Mouse (Mus musculus) CH12.LX (cell line): Measurements from ENCODE around the gene Sparcl1. TPM values are rescaled to one million over a fixed set of nuclear protein-coding genes. Genes with fewer than 3 reads are reported as not detected.

Experiments
- DNase-seq: peaks from one replicate; pipeline ENCODE4 v3.0.0-alpha.2; 2013; ENCODE audit errors: extremely low read depth
- H3K27ac ChIP-seq: 2 replicates; pipeline ENCODE4 v1.5.1; 2012; ENCODE audit warnings: low read depth, mild to moderate bottlenecking, control low read depth, moderate library complexity; ENCODE audit not compliant: insufficient read depth
- H3K27me3 ChIP-seq: replicated peaks from 2 replicates; pipeline ENCODE3; 2012; ENCODE audit warnings: inconsistent platforms
- H3K36me3 ChIP-seq, 2 experiments: replicated peaks in 1 of 2; 2 replicates each; pipeline versions ENCODE3 to v1.6.1; 2012; ENCODE audit warnings: inconsistent platforms in 1 of 2, low read length in 1 of 2, mild to moderate bottlenecking in 1 of 2, mixed read lengths in 1 of 2, moderate library complexity in 1 of 2; ENCODE audit not compliant: control insufficient read depth in 1 of 2, insufficient read depth in 1 of 2
- H3K4me1 ChIP-seq, 2 experiments: 2 replicates each; pipeline ENCODE4 v1.6.1; 2012; ENCODE audit warnings: inconsistent platforms in 1 of 2, moderate library complexity in 1 of 2; ENCODE audit not compliant: insufficient read depth in 2 of 2, control insufficient read depth in 1 of 2
- H3K4me2 ChIP-seq: 2 replicates; pipeline ENCODE4 v1.6.1; 2012; ENCODE audit warnings: low read depth, mild to moderate bottlenecking, control low read depth; ENCODE audit not compliant: poor library complexity, insufficient read depth, severe bottlenecking
- H3K4me3 ChIP-seq, 3 experiments: fragments of 150-350 bp in 1 of 3; sonication (generic) in 1 of 3; replicated peaks in 1 of 3; 2 replicates each; pipeline versions ENCODE3 to v1.5.1; 2011 to 2012; ENCODE audit warnings: low read depth in 2 of 3, low read length in 2 of 3, mild to moderate bottlenecking in 2 of 3, moderate library complexity in 2 of 3, control low read depth in 1 of 3, improper control_type of control experiment in 1 of 3, inconsistent platforms in 1 of 3, mixed read lengths in 1 of 3; ENCODE audit not compliant: poor library complexity in 1 of 3
- H3K79me2 ChIP-seq: replicated peaks from 2 replicates; pipeline ENCODE4 v1.6.1; 2012; ENCODE audit warnings: mild to moderate bottlenecking, moderate library complexity; ENCODE audit not compliant: control insufficient read depth, poor library complexity, insufficient read depth, severe bottlenecking; ENCODE audit errors: extremely low read depth
- H3K9ac ChIP-seq: 2 replicates; pipeline ENCODE4 v1.6.1; 2012; ENCODE audit warnings: low read depth, mild to moderate bottlenecking, control low read depth, moderate library complexity; ENCODE audit not compliant: insufficient read depth
- H3K9me3 ChIP-seq: replicated peaks from 2 replicates; pipeline ENCODE3; 2012; ENCODE audit warnings: low read length, inconsistent platforms, mixed read lengths
- EP300 ChIP-seq: IDR thresholded peaks from 2 replicates; pipeline ENCODE4 v1.6.1; 2011; ENCODE audit warnings: low read length, improper control_type of control experiment
- IRF4 ChIP-seq: IDR thresholded peaks from 2 replicates; pipeline ENCODE4 v1.6.1; 2014; ENCODE audit warnings: low read depth, mild to moderate bottlenecking, inconsistent platforms, low read length, improper control_type of control experiment
- JUND ChIP-seq: conservative IDR thresholded peaks from 2 replicates; pipeline ENCODE4 v1.6.1; 2011; ENCODE audit warnings: low read depth, low read length, improper control_type of control experiment
- MAFK ChIP-seq: IDR thresholded peaks from 2 replicates; pipeline ENCODE4 v1.6.1; 2011; ENCODE audit warnings: low read length, improper control_type of control experiment; ENCODE audit not compliant: insufficient replicate concordance
- MAX ChIP-seq: IDR thresholded peaks from 2 replicates; pipeline ENCODE4 v1.6.1; 2011; ENCODE audit warnings: low read length, improper control_type of control experiment
- MXI1 ChIP-seq: IDR thresholded peaks from 2 replicates; pipeline ENCODE4 v1.6.1; 2011; ENCODE audit warnings: mild to moderate bottlenecking, low read depth, low read length, improper control_type of control experiment
- MYC ChIP-seq: IDR thresholded peaks from 2 replicates; pipeline ENCODE4 v1.6.1; 2011; ENCODE audit warnings: low read depth, mild to moderate bottlenecking, improper control_type of control experiment, low read length
- NELFE ChIP-seq: IDR thresholded peaks from 2 replicates; pipeline ENCODE4 v1.6.1; 2011; ENCODE audit warnings: low read depth, low read length, improper control_type of control experiment
- PAX5 ChIP-seq: IDR thresholded peaks from 2 replicates; pipeline ENCODE4 v1.6.1; 2012; ENCODE audit warnings: low read length, inconsistent platforms, mixed read lengths
- POLR2A ChIP-seq: IDR thresholded peaks from 2 replicates; pipeline ENCODE4 v1.6.1; 2011; ENCODE audit warnings: low read depth, mild to moderate bottlenecking, improper control_type of control experiment, low read length
- RAD21 ChIP-seq: IDR thresholded peaks from 2 replicates; pipeline ENCODE4 v1.6.1; 2011; ENCODE audit warnings: low read depth, mild to moderate bottlenecking, low read length, improper control_type of control experiment, moderate library complexity
- RCOR1 ChIP-seq: conservative IDR thresholded peaks from 2 replicates; pipeline ENCODE4 v1.6.1; 2012; ENCODE audit warnings: low read depth, mild to moderate bottlenecking, inconsistent platforms, low read length, improper control_type of control experiment
- SIN3A ChIP-seq: IDR thresholded peaks from 2 replicates; pipeline ENCODE4 v1.6.1; 2012; ENCODE audit warnings: low read length, improper control_type of control experiment, inconsistent platforms
- SMC3 ChIP-seq: IDR thresholded peaks from 2 replicates; pipeline ENCODE4 v1.6.1; 2011; ENCODE audit warnings: low read depth, low read length, improper control_type of control experiment
- USF2 ChIP-seq: conservative IDR thresholded peaks from 2 replicates; pipeline ENCODE4 v1.6.1; 2011; ENCODE audit warnings: low read depth, low read length, improper control_type of control experiment
- ZNF384 ChIP-seq: IDR thresholded peaks from 2 replicates; pipeline ENCODE4 v1.6.1; 2012; ENCODE audit warnings: low read depth, low read length, improper control_type of control experiment, inconsistent platforms
- dilution Hi-C: fragments of 300-500 bp; cut with MboI; formaldehyde crosslinking; loops from 2 replicates; pipeline ENCODE4 v1.14.3; 2020; ENCODE audit warnings: low sequenced_read_pairs; ENCODE audit not compliant: extremely low pct_unique_long_range_greater_than_20kb, extremely low pct_ligation_motif_present
- in situ Hi-C: fragments of 300-500 bp; cut with MboI; formaldehyde crosslinking; loops from 3 replicates; pipeline ENCODE4 v1.14.3; 2019; ENCODE audit warnings: low sequenced_read_pairs, low pct_ligation_motif_present, low pct_unique_long_range_greater_than_20kb, mixed read lengths
- polyA plus RNA-seq: library from polyadenylated mRNA; unstranded; fragments of >175 nt; gene quantifications from 2 replicates; pipeline ENCODE4 v1.2.1, GENCODE M21; 2012; ENCODE audit warnings: low read depth; ENCODE audit not compliant: insufficient read length
- total RNA-seq, 2 experiments: library from RNA; depleted of rRNA; stranded (reverse); fragments of 300-350 nt in 1 of 2; fragments of >200 nt in 1 of 2; gene quantifications; 2 replicates each; pipeline ENCODE4 v1.2.3; 2012 to 2014

Sparcl1 gene
- total and polyA plus RNA-seq, 3 experiments, result not detected

GRCm38 (mm10) chr5:104108127-104108875, 5.2 kb downstream of the Sparcl1 start:
- dilution Hi-C loops, result no loop called here
- TF ChIP-seq MAFK, result peak; percentile 14; the same call in 1 of the 2 replicates
- no peak for TF ChIP-seq SIN3A
- TF ChIP-seq, all 38 proteins: peak for 1
- H3K4me1 ChIP-seq, result peaks cover 0 to 12% of the 10 kb centered on the region in 2 experiments; a peak in 2 of 4 replicates
- no peaks in the 10 kb centered on the region for H3K36me3 ChIP-seq
- no peaks in the 10 kb centered on the region for H3K27me3 ChIP-seq
- no peak overlapping the region for H3K9ac ChIP-seq
- H3K27ac ChIP-seq, result no peak overlapping the region
- H3K9me3 ChIP-seq, result no peaks in the 10 kb centered on the region
- no peaks in the 10 kb centered on the region for H3K79me2 ChIP-seq
- no peak for DNase-seq
- in situ Hi-C loops, result loop anchor here (25.0 kb wide), 1 partner anchor 229 kb away; the partner anchor contains the start of gene Mepe
- no peak overlapping the region for H3K4me3 ChIP-seq
- no peak overlapping the region for H3K4me2 ChIP-seq

- Histone ChIP-seq H3K27ac (no peak overlapping the region), H3K27me3 (no peaks in the 10 kb centered on the region), H3K79me2 (no peaks in the 10 kb centered on the region), H3K36me3 (no peaks in the 10 kb centered on the region)
- dilution Hi-C loops, result no loop called here
- TF ChIP-seq EP300, result no peak
- TF ChIP-seq RAD21, result no peak
- no peak for TF ChIP-seq RCOR1
- TF ChIP-seq IRF4, result no peak
- TF ChIP-seq USF2, result no peak
- no peak for TF ChIP-seq PAX5
- TF ChIP-seq SIN3A, result no peak
- no peak for TF ChIP-seq SMC3
- TF ChIP-seq MAFK, result no peak
- no peak for TF ChIP-seq MYC
- TF ChIP-seq NELFE, result no peak
- no peak for TF ChIP-seq POLR2A
- no peak for TF ChIP-seq ZNF384
- no peak for TF ChIP-seq MAX
- TF ChIP-seq JUND, result no peak
- TF ChIP-seq MXI1, result no peak
- TF ChIP-seq, all 38 proteins: peak for 0
- H3K4me3 ChIP-seq, result no peak overlapping the region
- H3K4me1 ChIP-seq, result peaks cover 0 to 17% of the 10 kb centered on the region in 2 experiments; a peak in 2 of 4 replicates
- H3K9me3 ChIP-seq, result no peaks in the 10 kb centered on the region
- H3K9ac ChIP-seq, result no peak overlapping the region
- in situ Hi-C loops, result loop anchor here (25.0 kb wide), 1 partner anchor 233 kb away; the partner anchor contains the start of gene Mepe
- no peak overlapping the region for H3K4me2 ChIP-seq
- DNase-seq, result no peak
These were observed 9.4 kb downstream of the Sparcl1 start for GRCm38 (mm10) chr5:104104111-104104510.
